Mouse (Mus musculus): ENCODE results near the gene Spindoc.

Spindoc gene

GRCm38 (mm10) chr19:7335656-7336055, 47.1 kb downstream of the Spindoc start:
- no peak for DNase-seq (ENCODE audit: low spot score)

- no peak for DNase-seq (ENCODE audit: low spot score)
These were observed 48.7 kb downstream of the Spindoc start for GRCm38 (mm10) chr19:7334049-7334448.

- DNase-seq (ENCODE audit: low spot score): no peak
These were observed 61.4 kb downstream of the Spindoc start for GRCm38 (mm10) chr19:7321391-7321790.

GRCm38 (mm10) chr19:7320181-7320580, 62.6 kb downstream of the Spindoc start:
- DNase-seq (ENCODE audit: low spot score): no peak

GRCm38 (mm10) chr19:7317716-7318115, 65.1 kb downstream of the Spindoc start:
- no peak for DNase-seq (ENCODE audit: low spot score)

- DNase-seq (ENCODE audit: low spot score): no peak
These were observed 66.0 kb downstream of the Spindoc start for GRCm38 (mm10) chr19:7316822-7317221.

GRCm38 (mm10) chr19:7315587-7315984, 67.2 kb downstream of the Spindoc start:
- no peak for DNase-seq (ENCODE audit: low spot score)

- DNase-seq (ENCODE audit: low spot score): no peak
These were observed 67.7 kb downstream of the Spindoc start for GRCm38 (mm10) chr19:7314976-7315586.

- no peak for DNase-seq (ENCODE audit: low spot score)
These were observed 69.1 kb downstream of the Spindoc start for GRCm38 (mm10) chr19:7313660-7314059.

GRCm38 (mm10) chr19:7311306-7311705, 71.5 kb downstream of the Spindoc start:
- DNase-seq (ENCODE audit: low spot score): no peak

GRCm38 (mm10) chr19:7310704-7311103, 72.1 kb downstream of the Spindoc start:
- peak; percentile 44 for DNase-seq (ENCODE audit: low spot score)

GRCm38 (mm10) chr19:7309738-7310330, 73.0 kb downstream of the Spindoc start:
- no peak for DNase-seq (ENCODE audit: low spot score)

GRCm38 (mm10) chr19:7307995-7308770, 74.6 kb downstream of the Spindoc start:
- peak; percentile 29 for DNase-seq (ENCODE audit: low spot score)

GRCm38 (mm10) chr19:7306968-7307367, 75.8 kb downstream of the Spindoc start:
- DNase-seq (ENCODE audit: low spot score): no peak

- no peak for DNase-seq (ENCODE audit: low spot score)
These were observed 77.1 kb downstream of the Spindoc start for GRCm38 (mm10) chr19:7305380-7306310.

- no peak for DNase-seq (ENCODE audit: low spot score)
These were observed 78.0 kb downstream of the Spindoc start for GRCm38 (mm10) chr19:7304801-7305200.
